Mouse (Mus musculus) 416B (cell line): ENCODE results near the gene Lcorl.
A peak's percentile ranks its signal among the peaks of the same experiment; 100 is the strongest.

Source experiments
- DNase-seq: peaks from one replicate; pipeline ENCODE4 v3.0.0; 2011; ENCODE audit warnings: low read depth

Gene Lcorl

GRCm38 (mm10) chr5:45857254-45858011, at the start of gene Lcorl:
TSS of gene Lcorl (minus strand) at chr5:45857615.
- DNase-seq: peak; percentile 98

GRCm38 (mm10) chr5:45904683-45905082, 47.3 kb upstream of the Lcorl start:
- DNase-seq: no peak

- no peak for DNase-seq
These were observed 45.8 kb upstream of the Lcorl start for GRCm38 (mm10) chr5:45903246-45903645.

- no peak for DNase-seq
These were observed 37.9 kb upstream of the Lcorl start for GRCm38 (mm10) chr5:45895362-45895761.

GRCm38 (mm10) chr5:45893696-45894095, 36.3 kb upstream of the Lcorl start:
- DNase-seq: no peak

GRCm38 (mm10) chr5:45876328-45876727, 18.9 kb upstream of the Lcorl start:
- DNase-seq: peak; percentile 47

GRCm38 (mm10) chr5:45875472-45875871, 18.1 kb upstream of the Lcorl start:
- DNase-seq: peak; percentile 77

GRCm38 (mm10) chr5:45874284-45875030, 17.0 kb upstream of the Lcorl start:
- no peak for DNase-seq

GRCm38 (mm10) chr5:45858368-45858767, 953 bp upstream of the Lcorl start:
- no peak for DNase-seq

GRCm38 (mm10) chr5:45856876-45857253, 550 bp downstream of the Lcorl start:
- no peak for DNase-seq

- DNase-seq: peak; percentile 81
These were observed 1.1 kb downstream of the Lcorl start for GRCm38 (mm10) chr5:45856303-45856821.

GRCm38 (mm10) chr5:45855526-45856302, 1.7 kb downstream of the Lcorl start:
- DNase-seq: peak; percentile 77

- DNase-seq: peak; percentile 61
These were observed 12.7 kb downstream of the Lcorl start for GRCm38 (mm10) chr5:45844723-45845122.

- no peak for DNase-seq
These were observed 22.3 kb downstream of the Lcorl start for GRCm38 (mm10) chr5:45835131-45835530.

- no peak for DNase-seq
These were observed 45.9 kb downstream of the Lcorl start for GRCm38 (mm10) chr5:45811527-45811926.

- DNase-seq: no peak
These were observed 65.6 kb downstream of the Lcorl start for GRCm38 (mm10) chr5:45791864-45792263.

- no peak for DNase-seq
These were observed 67.2 kb downstream of the Lcorl start for GRCm38 (mm10) chr5:45790221-45790620.

GRCm38 (mm10) chr5:45757502-45758121, 99.8 kb downstream of the Lcorl start:
- DNase-seq: peak; percentile 50

GRCm38 (mm10) chr5:45737911-45738310, 119.5 kb downstream of the Lcorl start:
- no peak for DNase-seq

GRCm38 (mm10) chr5:45733751-45734150, 123.7 kb downstream of the Lcorl start:
- DNase-seq: no peak

- peak; percentile 31 for DNase-seq
These were observed 138.4 kb downstream of the Lcorl start for GRCm38 (mm10) chr5:45718848-45719488.
